Mouse (Mus musculus) induced T-regulatory cell, adult 2 months (primary cell): Measurements from ENCODE around the gene Xkr7.
A peak's percentile ranks its signal among the peaks of the same experiment; 100 is the strongest.

Source experiments
- DNase-seq: peaks from one replicate; pipeline ENCODE4 v3.0.0-alpha.2; 2012; ENCODE audit warnings: low read depth

Gene Xkr7

GRCm38 (mm10) chr2:153032973-153033372 lies 1.3 kb downstream of the Xkr7 start:
- DNase-seq = no peak

GRCm38 (mm10) chr2:153033545-153034230 lies 2.0 kb downstream of the Xkr7 start:
- no peak for DNase-seq

- DNase-seq = no peak
Measured at GRCm38 (mm10) chr2:153036690-153037089, 5.0 kb downstream of the Xkr7 start.

GRCm38 (mm10) chr2:153043886-153044285 lies 12.2 kb downstream of the Xkr7 start:
- no peak for DNase-seq

GRCm38 (mm10) chr2:153045884-153046299 lies 14.2 kb downstream of the Xkr7 start:
- DNase-seq = no peak

GRCm38 (mm10) chr2:153047828-153048465 lies 16.3 kb downstream of the Xkr7 start:
- DNase-seq = peak; percentile 37

- no peak for DNase-seq
Measured at GRCm38 (mm10) chr2:153049288-153049996, 17.8 kb downstream of the Xkr7 start.

GRCm38 (mm10) chr2:153049997-153050358 lies 18.3 kb downstream of the Xkr7 start:
- no peak for DNase-seq

GRCm38 (mm10) chr2:153051095-153051494 lies 19.4 kb downstream of the Xkr7 start:
- no peak for DNase-seq

GRCm38 (mm10) chr2:153051537-153051936 lies 19.9 kb downstream of the Xkr7 start:
- DNase-seq = no peak

- DNase-seq = no peak
Measured at GRCm38 (mm10) chr2:153052700-153053351, 21.2 kb downstream of the Xkr7 start.

GRCm38 (mm10) chr2:153053896-153054295 lies 22.2 kb downstream of the Xkr7 start:
- no peak for DNase-seq

- DNase-seq = peak; percentile 16
Measured at GRCm38 (mm10) chr2:153055270-153055920, 23.7 kb downstream of the Xkr7 start.

GRCm38 (mm10) chr2:153058365-153058764 lies 26.7 kb downstream of the Xkr7 start:
- DNase-seq = no peak

- DNase-seq = no peak
Measured at GRCm38 (mm10) chr2:153060216-153060615, 28.6 kb downstream of the Xkr7 start.

- no peak for DNase-seq
Measured at GRCm38 (mm10) chr2:153063394-153063793, 31.7 kb downstream of the Xkr7 start.

GRCm38 (mm10) chr2:153064190-153064970 lies 32.7 kb downstream of the Xkr7 start:
- DNase-seq = no peak

- DNase-seq = no peak
Measured at GRCm38 (mm10) chr2:153065747-153066508, 34.3 kb downstream of the Xkr7 start, which contains the start of gene Ccm2l. Gene Ccm2l, plus strand, starts transcription at chr2:153065955.

- DNase-seq = no peak
Measured at GRCm38 (mm10) chr2:153066991-153067390, 35.3 kb downstream of the Xkr7 start.

GRCm38 (mm10) chr2:153070762-153071490 lies 39.3 kb downstream of the Xkr7 start:
- DNase-seq = peak; percentile 8
